Mouse (Mus musculus) left cerebral cortex, postnatal 36 days (tissue): ENCODE measurements around the gene Acy3. TPM values are rescaled to one million over a fixed set of nuclear protein-coding genes. Genes with fewer than 3 reads are reported as not detected.
A peak's percentile ranks its signal among the peaks of the same experiment; 100 is the strongest.
"Not testable (repeated sequence)": the region's sequence is repeated elsewhere in the genome, so short reads cannot be mapped to it uniquely, and the experiment has no call there.

Experiments used
- DNase-seq, 2 experiments: peaks; one replicate each; pipeline ENCODE4 v3.0.0; 2021 to 2022; ENCODE audit warnings: low spot score in 2 of 2, mixed read lengths in 1 of 2
- intact Hi-C: fragments of 180-260 bp; cut with DNase I; formaldehyde crosslinking; loops from one replicate; pipeline ENCODE4 v1.15.1; 2025
- total RNA-seq, 2 experiments: library from RNA; stranded (reverse); gene quantifications; 2 replicates each; pipeline ENCODE4 v1.2.3; 2021

Acy3 gene
- total RNA-seq, 2 experiments from 2014 or later, result 2.0 to 2.7 TPM

GRCm38 (mm10) chr19:4032668-4033067 lies 46.3 kb downstream of the Acy3 start:
- DNase-seq, result no peak
- intact Hi-C loops, result no loop called here

GRCm38 (mm10) chr19:4033298-4033697 lies 46.9 kb downstream of the Acy3 start:
- intact Hi-C loops, result no loop called here
- DNase-seq, result no peak

- intact Hi-C loops, result no loop called here
- DNase-seq, result no peak
Observed at GRCm38 (mm10) chr19:4033742-4034141, 47.4 kb downstream of the Acy3 start.

GRCm38 (mm10) chr19:4036327-4037045 lies 50.1 kb downstream of the Acy3 start:
- intact Hi-C loops, result no loop called here
- no peak for DNase-seq

GRCm38 (mm10) chr19:4037154-4037787 lies 50.9 kb downstream of the Acy3 start:
- intact Hi-C loops, DNase-seq: not testable (repeated sequence)

GRCm38 (mm10) chr19:4037788-4038232 lies 51.4 kb downstream of the Acy3 start, which contains the start of gene Gstp1:
TSS of gene Gstp1 (minus strand) at chr19:4037985.
- intact Hi-C loops, result no loop called here

More at GRCm38 (mm10) chr19:4037788-4038232, 51.4 kb downstream of the Acy3 start, which contains the start of gene Gstp1:
- DNase-seq, result peak; percentile 85 to 89

Other genes with a start within 250 kb of the Acy3 start
- gene Kmt5b, start 219.1 kb upstream of the Acy3 start, total RNA-seq, result 10 to 100 TPM; 44.1 to 63.0 TPM
- gene Chka, start 134.8 kb upstream of the Acy3 start, total RNA-seq, result 100 to 1,000 TPM in 1 of 2 experiments, 10 to 100 TPM in 1; 66.7 to 108 TPM
- gene Tcirg1, start 79.4 kb upstream of the Acy3 start, total RNA-seq, result 10 to 100 TPM; 15.7 to 19.6 TPM
- gene Ndufs8, start 73.8 kb upstream of the Acy3 start, total RNA-seq, result 100 to 1,000 TPM; 137 to 152 TPM
- 1 to 10 TPM; 2.6 to 3.8 TPM for gene Aldh3b1, start 56.8 kb upstream of the Acy3 start, total RNA-seq
- gene Unc93b1, start 51.4 kb upstream of the Acy3 start, total RNA-seq, result 10 to 100 TPM; 16.2 to 16.5 TPM
- under 1 TPM in 1 of 2 experiments, not detected in 1; 0.27 TPM for gene Aldh3b3, start 27.9 kb upstream of the Acy3 start, total RNA-seq
- gene Aldh3b2, start 14.2 kb upstream of the Acy3 start, total RNA-seq, result 1 to 10 TPM; 1.0 to 1.4 TPM
- not detected for gene Tbx10, start 6.2 kb downstream of the Acy3 start, total RNA-seq
- 10 to 100 TPM in 1 of 2 experiments, 1 to 10 TPM in 1; 8.8 to 13.3 TPM for gene Nudt8, start 14.0 kb downstream of the Acy3 start, total RNA-seq
- 1 to 10 TPM; 1.2 to 1.8 TPM for gene Gm49405, start 14.1 kb downstream of the Acy3 start, total RNA-seq
- gene Doc2g, start 16.7 kb downstream of the Acy3 start, total RNA-seq, result 1 to 10 TPM; 2.7 to 6.8 TPM
- gene Ndufv1, start 26.2 kb downstream of the Acy3 start, total RNA-seq, result 100 to 1,000 TPM; 226 to 259 TPM
- 100 to 1,000 TPM; 301 to 332 TPM for gene Gstp1, start 51.4 kb downstream of the Acy3 start, total RNA-seq
- gene Gstp2, start 59.5 kb downstream of the Acy3 start, total RNA-seq, result 10 to 100 TPM; 33.9 to 45.2 TPM
- gene Gstp3, start 73.0 kb downstream of the Acy3 start, total RNA-seq, result not detected
- not detected for gene Cabp2, start 95.0 kb downstream of the Acy3 start, total RNA-seq
- gene Cdk2ap2, start 110.6 kb downstream of the Acy3 start, total RNA-seq, result 10 to 100 TPM; 28.8 to 34.1 TPM
- gene Pitpnm1, start 113.4 kb downstream of the Acy3 start, total RNA-seq, result 100 to 1,000 TPM; 202 to 203 TPM
- gene Aip, start 139.3 kb downstream of the Acy3 start, total RNA-seq, result 100 to 1,000 TPM; 106 to 133 TPM
- not detected for gene Gpr152, start 153.2 kb downstream of the Acy3 start, total RNA-seq
- gene Cabp4, start 157.5 kb downstream of the Acy3 start, total RNA-seq, result not detected
- gene Coro1b, start 162.0 kb downstream of the Acy3 start, total RNA-seq, result 10 to 100 TPM; 75.7 to 81.1 TPM
- 1 to 10 TPM; 1.3 to 1.8 TPM for gene Ptprcap, start 167.0 kb downstream of the Acy3 start, total RNA-seq
- gene Rps6kb2, start 176.8 kb downstream of the Acy3 start, total RNA-seq, result 10 to 100 TPM; 27.8 to 43.1 TPM
- 1 to 10 TPM; 5.5 to 7.8 TPM for gene Carns1, start 188.9 kb downstream of the Acy3 start, total RNA-seq
- 1 to 10 TPM; 1.5 to 1.9 TPM for gene Tbc1d10c, start 204.7 kb downstream of the Acy3 start, total RNA-seq
- gene Ppp1ca, start 205.5 kb downstream of the Acy3 start, total RNA-seq, result 100 to 1,000 TPM; 292 to 320 TPM
- gene Rad9a, start 215.1 kb downstream of the Acy3 start, total RNA-seq, result 10 to 100 TPM in 1 of 2 experiments, 1 to 10 TPM in 1; 6.1 to 10.8 TPM
- gene Clcf1, start 227.7 kb downstream of the Acy3 start, total RNA-seq, result 1 to 10 TPM in 1 of 2 experiments, under 1 TPM in 1; 0.84 to 1.2 TPM
- not detected for gene AC109138.7, start 227.8 kb downstream of the Acy3 start, total RNA-seq
- gene Pold4, start 245.3 kb downstream of the Acy3 start, total RNA-seq, result 10 to 100 TPM; 15.9 to 17.8 TPM